Mouse (Mus musculus) mesoderm, embryonic 11.5 days (tissue): ENCODE results near the gene Fkbp11.

Source experiments
- DNase-seq: peaks from one replicate; pipeline ENCODE4 v3.0.0-alpha.2; 2012; ENCODE audit warnings: low read depth, low spot score

Gene Fkbp11

DNA sequence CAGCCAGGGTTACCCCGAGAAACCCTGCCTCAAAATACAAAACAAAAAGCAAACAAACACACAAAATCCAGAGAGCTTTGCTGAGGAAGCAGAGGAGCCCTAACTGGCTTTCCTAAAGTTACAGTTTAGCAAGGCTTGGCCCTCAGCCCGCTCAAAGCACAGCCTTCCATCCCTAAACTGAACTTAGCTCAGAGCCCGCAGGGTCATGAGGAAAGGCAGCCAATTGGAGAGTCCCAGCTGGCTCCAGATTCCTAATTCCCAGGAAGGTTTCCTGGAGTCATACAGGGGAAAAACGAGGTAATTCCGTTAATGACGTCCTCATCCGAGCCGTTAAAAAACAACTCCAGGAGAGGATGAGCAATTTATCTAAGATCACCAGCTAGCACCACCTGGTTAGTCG, 32.3 kb downstream of the Fkbp11 start:
- DNase-seq: no peak

DNA sequence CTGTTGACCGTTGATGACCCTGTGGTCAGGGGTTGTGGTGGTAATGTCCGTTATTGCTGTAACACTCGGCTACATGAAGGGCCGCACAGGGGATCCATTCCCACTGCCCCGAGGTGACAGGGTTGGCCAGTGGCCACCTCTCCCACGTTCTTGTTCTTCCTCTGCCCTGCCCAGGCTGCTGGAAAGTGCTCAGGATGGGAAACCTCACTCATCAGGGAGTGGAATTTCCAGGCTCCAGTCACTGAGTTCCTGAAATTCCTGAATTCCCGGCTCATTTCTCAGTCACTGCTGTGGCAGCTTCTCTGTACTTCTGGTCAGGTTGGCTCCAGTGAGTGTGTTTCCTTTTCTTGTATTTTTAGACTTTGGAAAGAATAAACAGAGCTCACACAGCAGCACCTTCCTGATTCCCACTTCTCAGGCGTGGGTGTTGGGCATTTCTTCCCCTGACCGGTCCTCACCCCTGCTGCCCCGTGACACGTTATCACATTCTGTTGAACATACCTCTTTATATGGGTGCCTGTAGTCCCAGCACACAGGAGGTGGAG, 35.8 kb downstream of the Fkbp11 start:
- DNase-seq: peak; percentile 63

DNA sequence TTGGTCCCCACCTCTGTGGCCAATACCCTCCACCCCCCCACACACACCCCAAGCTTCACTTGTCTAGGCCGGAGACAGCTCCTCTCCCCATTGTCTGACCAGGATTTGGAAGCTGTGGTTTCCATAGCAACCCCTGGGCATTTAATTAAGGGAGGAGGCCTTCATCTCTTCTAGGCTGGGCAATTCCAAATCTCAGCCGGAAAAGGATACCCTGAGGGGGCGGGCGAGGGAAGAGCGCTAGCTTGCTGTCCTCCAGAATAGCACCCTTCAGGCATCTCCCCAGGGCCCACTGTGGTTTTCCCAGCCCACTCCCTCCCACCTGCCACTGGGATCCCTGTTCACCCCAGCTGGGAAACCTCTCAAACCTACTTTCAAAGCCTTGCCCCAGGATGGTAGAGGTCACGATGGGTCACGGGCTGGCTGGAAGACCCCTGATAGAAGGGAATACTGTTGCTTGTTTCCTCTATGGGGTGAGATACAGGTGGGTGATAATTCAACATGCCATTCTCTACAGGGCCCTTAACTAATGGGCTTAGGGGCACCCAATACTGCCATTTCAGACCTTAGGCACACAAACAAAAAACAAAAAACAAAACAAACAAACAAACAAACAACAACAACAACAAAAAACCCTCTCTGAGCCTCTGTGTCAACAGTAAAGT, 36.4 kb downstream of the Fkbp11 start:
- DNase-seq: peak; percentile 69

DNA sequence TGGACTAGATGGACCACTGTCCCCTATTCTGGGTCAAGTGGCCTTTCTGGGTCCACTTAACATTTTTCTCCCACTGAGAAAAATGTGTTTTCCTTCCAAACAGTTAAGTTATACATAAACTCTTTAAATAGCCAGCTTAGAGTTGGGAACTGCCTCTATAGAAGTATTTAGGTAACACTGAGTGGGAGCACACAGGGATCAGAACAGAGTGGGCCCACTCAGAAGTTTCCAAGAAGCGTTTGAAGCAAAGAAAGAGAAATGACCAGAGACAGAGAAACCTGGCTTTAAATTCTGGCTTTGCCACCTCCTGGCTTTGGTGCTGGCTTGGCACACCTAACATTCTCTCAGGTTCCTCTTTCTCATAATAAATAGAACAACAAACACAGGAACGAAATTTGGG, 38.3 kb downstream of the Fkbp11 start:
- no peak for DNase-seq

DNA sequence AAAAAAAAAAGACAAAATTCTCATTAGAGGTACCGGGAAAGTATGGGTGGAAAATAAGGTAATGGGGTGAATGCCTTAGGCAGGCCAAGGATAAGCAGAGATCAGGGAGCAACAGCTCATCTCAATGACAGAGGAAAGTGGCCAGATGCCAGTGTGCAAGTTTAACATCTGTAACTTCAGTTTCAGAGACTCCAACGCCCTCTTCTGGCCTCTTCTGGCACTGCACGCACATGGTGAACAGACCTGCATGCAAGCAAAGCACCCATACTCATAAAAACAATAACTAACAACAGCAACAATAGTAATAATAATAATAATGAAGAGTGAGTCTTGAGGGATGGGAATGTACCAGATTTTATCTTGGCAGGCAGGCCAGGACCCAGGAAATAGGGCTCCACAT, 42.1 kb downstream of the Fkbp11 start:
- no peak for DNase-seq

DNA sequence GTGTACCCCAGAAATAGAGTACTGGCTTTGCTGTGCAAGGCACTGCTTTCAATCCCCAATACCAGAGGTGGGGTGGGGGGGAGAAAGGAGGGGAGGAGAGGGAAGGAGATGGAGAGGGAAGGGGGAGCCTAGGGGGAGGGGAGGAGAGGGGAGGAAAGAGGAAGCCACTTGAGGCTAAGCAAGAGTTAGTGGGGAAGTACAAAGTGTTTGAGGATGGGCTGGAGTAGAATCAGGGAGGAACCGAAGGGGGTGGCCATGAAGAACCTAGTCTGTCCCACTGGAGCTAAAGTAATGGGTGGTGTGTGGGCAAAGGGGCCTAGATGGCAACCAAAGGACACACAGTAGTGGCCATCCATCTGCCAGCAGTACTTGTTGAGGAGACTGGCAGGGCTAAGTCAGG, 44.3 kb downstream of the Fkbp11 start:
- no peak for DNase-seq

DNA sequence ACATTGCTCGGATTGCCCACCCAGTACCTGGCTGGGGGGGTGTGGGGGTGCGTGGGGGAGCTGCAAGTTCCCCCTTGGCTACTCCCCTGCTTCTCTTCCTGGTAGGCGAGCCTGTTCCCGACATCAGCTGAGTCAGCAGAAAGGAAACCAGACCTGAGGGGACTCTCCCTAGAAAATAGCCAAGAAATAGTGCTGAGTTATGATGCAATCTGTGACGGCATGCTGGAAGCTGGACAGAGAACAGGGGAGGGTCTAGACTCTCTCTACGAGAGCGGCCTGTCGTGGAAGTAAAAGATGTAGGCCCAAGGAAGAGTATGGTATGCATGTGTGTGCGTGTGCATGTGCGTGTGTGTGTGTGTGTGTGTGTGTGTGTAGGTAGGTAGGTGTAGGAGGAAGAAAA, 44.8 kb downstream of the Fkbp11 start:
- DNase-seq: no peak

DNA sequence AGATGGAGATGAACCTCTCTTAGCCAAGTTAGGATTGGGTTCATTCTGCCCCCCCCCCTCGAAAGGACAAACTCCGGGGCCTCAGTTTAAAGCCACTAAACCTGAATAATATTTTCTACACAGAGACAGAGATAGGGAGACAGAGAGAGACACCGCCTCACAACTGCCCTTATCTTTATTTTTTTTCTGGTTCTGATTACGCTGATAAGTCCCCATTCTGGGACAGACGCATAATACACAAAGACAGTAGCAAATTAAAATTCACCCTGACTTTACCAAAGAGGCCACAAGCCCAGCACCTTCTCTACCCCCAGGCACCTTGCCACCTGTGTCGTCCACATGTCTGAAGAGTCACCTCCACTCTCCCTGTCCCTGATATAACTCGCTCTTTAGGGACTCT, 46.4 kb downstream of the Fkbp11 start:
- no peak for DNase-seq

DNA sequence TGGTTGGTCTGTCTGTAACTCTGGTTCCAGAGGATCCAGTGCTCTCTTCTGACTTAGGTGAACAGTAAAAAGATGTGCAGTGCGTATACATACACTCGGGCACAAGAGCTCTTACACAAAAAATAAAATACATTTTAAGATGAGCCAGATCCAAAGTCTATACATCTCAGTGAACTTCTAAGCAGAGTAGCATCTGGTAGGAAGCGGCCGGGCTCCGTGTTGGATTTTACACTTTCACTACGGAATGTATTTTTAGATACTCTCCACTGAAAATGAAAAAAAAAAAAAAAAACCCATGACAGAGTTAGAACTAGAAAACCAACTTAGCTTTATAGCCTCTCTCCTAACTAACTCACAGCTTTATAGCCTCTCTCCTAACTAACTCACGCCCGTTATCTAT, 47.3 kb downstream of the Fkbp11 start:
- DNase-seq: no peak

DNA sequence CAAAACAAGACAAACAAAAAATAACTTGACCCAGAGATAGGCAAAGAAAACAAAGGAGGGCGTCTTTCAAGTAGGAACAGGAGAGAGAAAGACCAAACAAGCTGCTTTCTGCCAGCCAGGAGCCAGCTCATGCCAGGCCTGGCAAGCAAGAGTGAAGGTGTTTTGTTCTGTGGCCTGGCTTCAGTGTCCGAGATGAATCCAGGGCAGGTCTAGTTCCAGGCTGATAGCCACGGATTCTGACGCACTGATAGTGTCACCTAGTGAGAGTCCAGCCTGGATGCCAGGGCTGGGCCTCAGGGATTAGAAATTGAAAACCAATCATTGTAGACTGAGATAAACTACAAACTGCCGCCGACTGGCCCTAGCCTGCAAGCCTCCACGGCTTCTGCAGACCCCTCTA, 50.0 kb downstream of the Fkbp11 start:
- DNase-seq: no peak

DNA sequence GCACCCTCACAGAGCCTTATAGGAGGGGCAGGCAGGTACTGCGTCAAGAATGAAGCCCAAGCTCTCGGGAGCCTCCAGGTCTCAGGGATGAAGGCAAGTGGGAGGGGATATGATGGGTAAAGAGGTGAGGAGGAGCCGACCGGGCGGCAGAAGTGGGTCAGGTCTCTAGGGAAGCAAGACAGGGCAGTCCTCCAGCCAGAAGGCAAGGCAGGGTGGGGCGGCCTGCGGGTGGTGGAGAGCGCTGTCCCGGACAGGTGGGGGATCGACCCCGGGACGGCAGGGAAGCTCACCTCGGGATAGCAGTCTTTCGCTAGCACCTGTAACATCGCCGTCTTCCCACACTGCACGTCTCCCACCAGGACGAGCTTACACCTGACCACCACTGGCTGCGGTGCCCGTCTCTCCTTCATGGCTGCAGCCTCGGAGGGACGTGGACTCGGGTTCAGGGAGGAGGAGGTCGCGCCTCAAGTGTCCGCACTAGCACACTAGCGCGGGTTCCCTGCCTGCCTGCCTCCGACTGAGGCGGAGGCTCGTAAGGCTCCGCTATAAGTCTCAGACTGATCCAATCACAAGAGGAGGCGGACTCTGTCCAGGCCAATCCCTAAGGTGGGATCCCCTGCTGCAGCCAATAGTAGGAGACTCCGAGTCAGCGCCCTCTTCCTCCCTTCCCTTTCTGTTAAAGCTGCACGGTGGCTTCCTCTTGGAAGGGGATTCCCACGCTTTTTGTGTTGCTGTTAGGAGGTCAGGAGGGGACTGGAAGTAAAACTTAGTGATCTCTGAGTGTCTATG, 50.9 kb downstream of the Fkbp11 start, which contains the start of gene Rnd1:
Rnd1 (minus strand) TSS at position 522 of the 789 bp plus-strand sequence.
- peak; percentile 93 for DNase-seq

DNA sequence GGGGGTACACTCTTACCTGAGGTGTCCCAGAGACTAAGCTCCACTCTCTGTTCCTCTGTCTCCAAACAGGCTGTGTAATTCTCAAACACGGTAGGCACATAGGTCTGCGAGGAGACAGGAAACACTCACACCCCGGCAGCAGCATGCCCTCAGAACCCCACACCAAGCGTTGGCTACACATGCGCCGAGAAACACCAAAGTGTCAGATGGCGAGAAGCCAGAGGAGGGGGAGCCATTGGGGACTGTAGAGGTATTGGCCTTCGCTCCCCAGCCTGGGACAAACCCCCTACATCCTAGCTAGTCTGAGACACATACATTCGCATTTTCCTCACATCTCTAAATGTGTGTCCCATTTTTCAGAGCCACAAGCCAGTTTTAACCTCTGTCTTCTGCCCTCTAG, 51.5 kb downstream of the Fkbp11 start:
- DNase-seq: no peak

DNA sequence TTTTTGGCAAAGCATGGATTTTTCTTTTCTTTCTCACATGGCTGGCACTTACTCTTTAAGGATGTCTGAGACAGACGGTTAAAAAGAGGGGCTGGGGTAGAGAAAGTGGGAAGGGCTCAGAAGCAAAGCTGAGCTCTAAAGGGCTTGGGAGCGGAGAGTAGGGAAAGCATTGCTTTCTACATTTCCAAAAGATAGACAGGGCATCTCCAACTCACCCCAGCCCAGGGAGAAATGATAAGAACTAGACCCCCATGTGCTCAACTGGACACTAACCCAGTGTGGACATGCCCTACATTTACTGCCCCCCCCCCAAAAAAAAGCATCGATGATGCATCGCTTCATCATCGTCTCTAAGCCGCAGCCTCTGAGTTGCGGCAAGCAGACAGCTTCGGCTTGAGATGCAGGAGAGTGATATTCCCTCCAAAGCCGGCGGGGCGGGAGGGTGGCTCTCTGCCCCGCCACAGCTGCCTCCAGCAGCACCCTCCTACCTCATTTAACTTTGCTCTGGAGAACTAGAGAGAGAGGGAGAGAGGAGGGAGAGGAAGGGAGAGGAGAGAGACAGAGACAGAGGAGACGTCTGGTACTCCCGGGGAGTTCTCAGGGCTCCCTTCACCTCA, 52.3 kb downstream of the Fkbp11 start:
- no peak for DNase-seq

DNA sequence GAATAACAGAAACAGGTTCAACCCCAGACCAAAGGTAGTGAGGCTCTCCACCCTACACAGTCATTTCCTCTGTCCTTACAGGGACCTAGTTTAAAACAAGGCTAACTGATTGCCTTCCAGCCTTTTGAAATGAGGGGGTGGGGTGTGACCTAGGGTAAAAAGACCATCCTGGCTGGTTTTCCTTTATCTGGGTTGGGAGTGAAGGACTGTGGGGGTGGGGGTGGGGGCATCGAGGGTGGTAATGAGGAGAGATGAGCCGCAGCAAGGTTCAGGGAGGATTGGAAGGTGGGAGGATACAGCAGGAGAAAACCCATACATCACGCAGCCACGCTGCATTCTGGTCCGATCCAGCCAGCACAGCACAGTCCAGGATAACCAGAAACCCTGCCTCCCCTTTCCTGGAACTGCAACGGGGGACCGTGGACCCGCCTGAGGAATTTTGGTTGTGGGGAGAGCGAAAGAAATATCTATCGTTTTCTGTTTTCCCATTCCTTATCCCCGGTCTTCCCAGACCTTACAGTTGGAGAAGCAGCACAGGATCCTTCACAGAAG, 52.9 kb downstream of the Fkbp11 start:
- DNase-seq: no peak
